Mouse (Mus musculus): ENCODE data around the gene Gm32802.
"Not testable (repeated sequence)": the region's sequence is repeated elsewhere in the genome, so short reads cannot be mapped to it uniquely, and the experiment has no call there.

DNA sequence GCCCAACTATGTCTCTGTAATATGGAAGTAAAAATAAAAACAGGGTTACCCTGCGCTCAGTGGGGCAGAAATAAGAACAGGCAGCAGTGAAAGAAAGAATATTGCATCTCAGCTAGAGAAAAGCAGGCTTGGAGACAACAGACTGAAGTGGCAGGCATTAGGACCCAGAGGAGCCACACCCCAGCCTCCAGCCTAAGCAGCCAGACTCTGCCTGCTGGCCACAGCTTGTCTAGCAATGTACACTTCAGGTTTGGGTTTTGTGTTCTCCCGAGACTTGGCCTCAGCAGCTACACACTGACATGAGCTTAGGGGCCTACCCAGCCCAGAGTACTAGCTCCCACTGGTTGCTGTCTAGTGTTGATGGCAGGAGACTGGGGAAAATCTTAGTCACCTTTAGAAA is 43.6 kb downstream of the Gm32802 start:
- TF ChIP-seq CTCF (IDR thresholded peaks at IDR 0.05; ENCODE audit: low read depth, low read length); POLR2A (IDR thresholded peaks at IDR 0.05; ENCODE audit: extremely low read depth, insufficient read depth, low read length): not testable (repeated sequence)

Measured in liver, adult 2 months (tissue).